Mouse (Mus musculus): ENCODE measurements around the gene Tnni3k.

Gene Tnni3k

DNA sequence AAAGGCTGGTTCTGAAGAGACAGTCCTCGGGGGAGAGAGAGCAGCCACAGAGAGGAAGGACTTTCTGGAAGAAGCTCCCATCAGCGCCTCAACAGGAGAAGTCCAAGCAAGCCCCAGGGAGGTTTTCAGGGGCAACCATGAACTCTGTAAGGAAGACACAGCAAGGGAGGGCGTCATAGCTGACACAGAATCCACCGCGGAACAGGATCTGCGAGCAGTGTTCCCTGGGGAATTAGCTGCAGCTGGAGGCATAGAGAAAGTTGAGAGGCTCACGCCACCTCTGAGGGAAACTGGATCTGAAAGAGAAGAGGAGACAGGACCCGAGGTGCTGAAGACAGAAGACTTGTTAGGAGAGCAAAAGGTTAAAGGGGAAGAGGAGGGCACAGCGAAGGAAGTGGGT, 291.8 kb downstream of the Tnni3k start:
- no peak for DNase-seq (ENCODE audit: low spot score)

DNA sequence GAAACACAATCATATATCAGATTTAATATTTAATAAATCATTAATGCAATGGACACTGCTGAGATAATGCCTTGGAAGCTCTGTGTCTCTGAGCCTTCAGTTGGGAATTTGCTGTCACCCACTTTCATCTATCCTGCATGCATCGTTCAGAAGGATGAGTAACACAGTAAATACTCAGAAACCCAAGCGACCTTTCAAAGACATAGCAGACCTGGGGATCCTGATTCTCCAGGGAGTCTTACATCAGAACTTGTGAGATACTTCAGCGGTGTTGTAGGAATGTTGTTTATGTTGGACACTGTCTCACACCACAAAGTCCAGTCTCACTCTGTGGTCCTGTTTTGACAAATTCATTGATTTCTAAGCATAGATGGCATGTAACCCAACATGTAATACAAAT, 294.1 kb downstream of the Tnni3k start:
- DNase-seq (ENCODE audit: low spot score), result no peak

DNA sequence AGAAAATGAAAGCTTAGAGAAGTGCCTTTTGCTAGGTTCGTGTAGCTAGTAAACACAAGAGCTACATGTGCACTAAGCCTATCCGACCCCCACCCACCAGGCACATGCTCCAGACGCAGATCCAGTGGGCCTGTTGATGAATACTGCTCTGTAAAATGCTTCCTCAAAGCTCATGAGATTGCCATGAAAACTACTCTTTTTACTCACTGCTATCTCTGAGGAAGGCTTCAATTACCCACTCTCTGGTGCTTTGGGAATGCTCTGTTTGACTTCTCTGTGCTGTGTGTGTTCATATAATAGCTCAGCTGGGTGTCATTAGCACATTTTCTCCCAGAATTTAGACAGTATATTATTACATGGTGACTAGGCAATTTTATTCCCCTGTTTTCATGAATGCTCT, 297.1 kb downstream of the Tnni3k start:
- no peak for DNase-seq (ENCODE audit: low spot score)

DNA sequence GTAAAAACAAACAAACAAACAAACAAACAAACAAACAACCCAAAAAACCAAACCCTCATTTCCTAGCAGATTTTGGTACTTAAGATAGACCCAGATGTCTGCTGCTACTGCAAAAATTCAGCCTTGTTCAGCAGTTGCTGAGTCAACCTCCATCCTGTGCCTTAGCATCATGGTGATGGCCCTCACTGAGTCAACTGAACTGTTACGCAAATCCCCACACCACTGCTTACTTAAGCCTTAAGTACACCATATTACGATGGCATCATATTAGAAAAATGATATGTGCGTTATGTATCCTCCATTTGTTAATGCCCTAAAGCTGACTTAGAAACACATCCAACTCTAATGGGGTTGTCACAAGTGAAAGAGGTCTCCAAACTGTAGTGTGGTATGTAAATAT, 300.0 kb downstream of the Tnni3k start:
- no peak for DNase-seq (ENCODE audit: low spot score)

DNA sequence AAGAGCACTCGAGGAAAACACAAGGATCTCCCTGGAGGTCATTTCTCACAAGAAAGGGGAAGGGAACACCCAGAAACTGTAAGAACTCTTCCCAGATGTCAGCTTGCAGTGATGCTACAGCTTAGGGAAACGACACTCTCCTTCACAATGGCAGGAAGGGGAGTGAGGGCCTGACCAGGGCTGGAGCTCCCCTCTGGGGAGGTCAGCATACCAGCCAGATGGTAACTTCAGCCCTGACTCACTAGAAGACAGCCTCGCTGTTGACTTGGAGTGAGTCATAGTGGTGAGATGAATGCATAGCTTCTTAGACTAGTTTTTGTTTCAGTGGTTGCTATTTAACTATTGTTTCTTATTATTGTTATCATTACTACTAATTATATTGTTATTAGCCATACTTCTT, 300.7 kb downstream of the Tnni3k start:
- no peak for DNase-seq (ENCODE audit: low spot score)

DNA sequence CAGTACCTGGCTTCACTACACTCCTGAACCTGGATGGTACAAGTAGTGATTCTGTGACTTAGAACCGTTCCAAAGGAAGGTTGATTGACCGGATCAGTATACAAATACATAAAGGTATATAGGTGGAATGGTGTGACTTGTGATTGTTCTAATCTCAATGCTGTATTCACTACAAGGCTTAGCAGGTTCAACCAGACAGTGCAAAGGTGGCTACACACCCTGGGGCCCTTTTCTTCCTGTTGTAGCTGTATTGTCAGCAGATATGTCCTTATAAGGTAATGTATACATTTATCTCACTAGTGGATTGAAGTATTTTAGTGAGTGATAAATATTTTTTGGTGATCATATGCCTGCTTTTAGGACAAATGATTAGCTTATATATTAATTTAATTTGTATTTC, 310.9 kb downstream of the Tnni3k start:
- DNase-seq (ENCODE audit: low spot score), result no peak

DNA sequence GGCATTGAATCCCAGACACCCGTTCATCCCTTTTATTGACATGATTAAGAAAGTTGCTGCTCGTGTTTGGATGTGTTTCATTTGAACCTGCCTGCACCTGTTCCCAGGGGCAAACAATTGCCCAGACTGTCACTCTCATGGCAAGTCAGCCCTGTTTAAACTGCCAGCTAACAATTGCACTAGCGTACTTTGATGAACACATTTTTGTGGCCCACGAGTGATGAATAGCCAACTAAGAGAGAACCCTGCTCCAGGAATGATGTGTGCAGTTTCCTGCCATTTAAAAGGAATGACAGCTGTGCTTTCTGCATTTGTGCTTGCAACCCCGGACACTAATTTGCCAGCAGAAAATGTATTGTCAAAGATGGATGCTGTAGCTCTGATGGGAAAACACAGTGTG, 312.3 kb downstream of the Tnni3k start:
- DNase-seq (ENCODE audit: low spot score), result no peak

DNA sequence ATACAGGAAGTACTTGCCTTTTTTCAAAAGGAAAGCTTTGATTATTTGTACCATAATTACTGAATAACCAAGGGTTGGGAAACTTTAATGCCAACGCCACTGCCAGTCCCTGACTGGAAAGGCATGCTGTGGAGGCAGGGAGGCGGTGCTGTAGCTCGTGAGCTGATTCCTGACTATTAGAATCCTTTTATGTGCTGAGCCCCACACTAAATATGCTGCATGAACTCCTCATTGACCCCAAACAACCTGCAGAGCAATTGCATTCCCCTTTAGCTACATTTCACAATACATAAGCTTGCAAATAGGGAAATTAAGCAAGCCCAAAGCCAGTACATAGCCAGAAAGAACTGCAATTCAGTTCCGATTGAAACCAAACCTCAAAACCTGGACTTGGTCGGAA, 313.7 kb downstream of the Tnni3k start:
- no peak for DNase-seq (ENCODE audit: low spot score)
